Mouse (Mus musculus): Measurements from ENCODE around the gene 9530053A07Rik.
"Not testable (repeated sequence)": the region's sequence is repeated elsewhere in the genome, so short reads cannot be mapped to it uniquely, and the experiment has no call there.

- TF ChIP-seq POLR2A (IDR thresholded peaks at IDR 0.05; ENCODE audit: control insufficient read depth, low read depth, low read length); CTCF (IDR thresholded peaks at IDR 0.05; ENCODE audit: control insufficient read depth, insufficient read depth, insufficient replicate concordance, low read depth, low read length): not testable (repeated sequence)
Measured at GRCm38 (mm10) chr7:28102936-28103335, 26.3 kb upstream of the 9530053A07Rik start.

Measured in testis, adult 2 months (tissue).